Mouse (Mus musculus) mesoderm, embryonic 11.5 days (tissue): ENCODE data around the gene Fbxo30.

Experiments used
- DNase-seq: peaks from one replicate; pipeline ENCODE4 v3.0.0-alpha.2; 2012; ENCODE audit warnings: low read depth, low spot score

Gene Fbxo30

GRCm38 (mm10) chr10:11322316-11322715, 41.2 kb downstream of the Fbxo30 start:
- no peak for DNase-seq

- no peak for DNase-seq
Observed at GRCm38 (mm10) chr10:11323202-11323898, 42.2 kb downstream of the Fbxo30 start.

- no peak for DNase-seq
Observed at GRCm38 (mm10) chr10:11326526-11326925, 45.4 kb downstream of the Fbxo30 start.

GRCm38 (mm10) chr10:11343205-11344141, 62.3 kb downstream of the Fbxo30 start, which contains the start of gene Epm2a:
Epm2a (plus strand) TSS chr10:11343404.
- DNase-seq = peak; percentile 88

GRCm38 (mm10) chr10:11344536-11345468, 63.7 kb downstream of the Fbxo30 start:
- DNase-seq = no peak
